Mouse (Mus musculus): ENCODE measurements around the gene Fancc. TPM values are rescaled to one million over a fixed set of nuclear protein-coding genes. Genes with fewer than 3 reads are reported as not detected.

Fancc gene
- 19.3 TPM for polyA plus RNA-seq (2017; shearing (Covaris generic))

DNA sequence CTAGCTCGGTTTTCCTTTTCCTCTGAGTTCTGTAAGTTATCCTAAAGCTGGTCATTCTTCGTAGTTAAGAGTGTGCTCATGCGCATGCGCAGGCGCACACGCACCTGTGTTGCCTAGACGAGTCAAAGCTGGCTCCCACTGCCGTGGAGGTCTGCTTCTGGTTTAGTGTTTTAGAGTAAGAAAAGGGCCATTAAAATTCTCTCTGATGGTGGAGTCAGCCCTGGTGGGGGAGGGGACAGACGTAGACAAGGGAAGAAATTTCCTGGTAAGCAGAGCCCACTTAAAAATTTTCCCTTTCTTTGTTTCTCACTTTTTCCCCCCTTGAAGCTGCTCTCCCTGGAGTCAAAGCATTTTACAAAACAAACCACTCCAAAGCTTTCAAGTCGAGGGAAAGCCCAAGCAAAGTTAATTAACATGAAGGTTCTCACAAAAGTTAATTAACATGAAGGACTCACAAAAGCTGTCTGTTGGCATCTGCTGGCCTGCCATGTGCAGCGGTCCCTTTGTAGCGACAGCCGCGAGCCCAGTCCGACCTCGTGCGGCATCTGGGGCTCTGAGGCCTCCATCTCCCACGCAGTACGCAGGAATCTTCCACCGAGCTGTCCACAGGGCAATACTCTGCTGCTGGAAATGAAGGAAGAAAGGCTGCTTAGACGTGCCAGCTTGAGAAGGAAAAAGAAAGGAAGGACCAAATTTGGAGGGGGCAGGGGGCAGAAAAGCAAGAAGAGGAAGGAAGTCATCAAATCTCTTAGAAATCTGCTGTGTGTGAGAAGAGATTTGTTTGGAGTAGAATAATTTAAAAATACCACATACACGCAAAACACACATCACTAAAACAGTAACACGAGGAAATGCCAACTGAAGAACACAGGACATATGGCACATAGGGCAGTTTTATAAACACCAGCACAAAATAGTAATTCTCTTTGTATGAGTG is at the start of gene Fancc:
Gene Fancc, minus strand, starts transcription at position 633 of the 937 bp plus-strand sequence.

Other genes with a start within 250 kb of the Fancc start
- 5.1 TPM for gene Ptch1, start 76.3 kb upstream of the Fancc start, polyA plus RNA-seq (2017; shearing (Covaris generic))